Mouse (Mus musculus) layer of hippocampus, adult 8-10 months (tissue): ENCODE measurements around the gene Cux2. TPM values are rescaled to one million over a fixed set of nuclear protein-coding genes. Genes with fewer than 3 reads are reported as not detected.

Experiments
- DNase-seq, 2 experiments: peaks; one replicate each; pipeline ENCODE4 v3.0.0; 2022; ENCODE audit warnings: low spot score in 2 of 2
- total RNA-seq, 4 experiments: library from RNA; stranded (reverse); gene quantifications; 2 replicates each; pipeline ENCODE4 v1.2.4; 2022

The Cux2 gene
- total RNA-seq, 4 experiments from 2014 or later, result 41.0 to 48.6 (median 45.2) TPM

GRCm38 (mm10) chr5:121922942-121923826 lies 126.7 kb downstream of the Cux2 start:
- DNase-seq, result no peak

GRCm38 (mm10) chr5:121919216-121919615 lies 130.7 kb downstream of the Cux2 start:
- no peak for DNase-seq

GRCm38 (mm10) chr5:121916813-121917212 lies 133.1 kb downstream of the Cux2 start:
- no peak for DNase-seq

GRCm38 (mm10) chr5:121913999-121914398 lies 135.9 kb downstream of the Cux2 start:
- no peak for DNase-seq

- no peak for DNase-seq
These were observed 140.5 kb downstream of the Cux2 start for GRCm38 (mm10) chr5:121909226-121909985.

- DNase-seq, result no peak
These were observed 144.2 kb downstream of the Cux2 start for GRCm38 (mm10) chr5:121905671-121906070.

- no peak for DNase-seq
These were observed 145.1 kb downstream of the Cux2 start for GRCm38 (mm10) chr5:121904799-121905198.

- no peak for DNase-seq
These were observed 146.8 kb downstream of the Cux2 start for GRCm38 (mm10) chr5:121902809-121903745.

GRCm38 (mm10) chr5:121895117-121895756 lies 154.7 kb downstream of the Cux2 start:
- DNase-seq, result no peak

- DNase-seq, result no peak
These were observed 155.3 kb downstream of the Cux2 start for GRCm38 (mm10) chr5:121894647-121895046.

GRCm38 (mm10) chr5:121893581-121893980 lies 156.3 kb downstream of the Cux2 start:
- no peak for DNase-seq

GRCm38 (mm10) chr5:121892281-121892680 lies 157.6 kb downstream of the Cux2 start:
- DNase-seq, result peak; percentile 63 to 77

GRCm38 (mm10) chr5:121890925-121891324 lies 159.0 kb downstream of the Cux2 start:
- DNase-seq, result no peak

GRCm38 (mm10) chr5:121889819-121890362 lies 160.0 kb downstream of the Cux2 start:
- DNase-seq, result no peak

GRCm38 (mm10) chr5:121889375-121889774 lies 160.5 kb downstream of the Cux2 start:
- no peak for DNase-seq

GRCm38 (mm10) chr5:121883356-121883755 lies 166.5 kb downstream of the Cux2 start:
- no peak for DNase-seq

- DNase-seq, result no peak
These were observed 170.7 kb downstream of the Cux2 start for GRCm38 (mm10) chr5:121879211-121879610.

GRCm38 (mm10) chr5:121878703-121879102 lies 171.2 kb downstream of the Cux2 start:
- no peak for DNase-seq

- DNase-seq, result no peak
These were observed 173.0 kb downstream of the Cux2 start for GRCm38 (mm10) chr5:121876901-121877300.

- DNase-seq, result no peak
These were observed 174.9 kb downstream of the Cux2 start for GRCm38 (mm10) chr5:121875041-121875440.
